Mouse (Mus musculus) kidney, postnatal 25 days (tissue): ENCODE data around the gene Diablo.

Experiments used
- DNase-seq, 2 experiments: peaks; one replicate each; pipeline ENCODE4 v3.0.0; 2021; ENCODE audit warnings: mixed read lengths in 2 of 2

The Diablo gene

DNA sequence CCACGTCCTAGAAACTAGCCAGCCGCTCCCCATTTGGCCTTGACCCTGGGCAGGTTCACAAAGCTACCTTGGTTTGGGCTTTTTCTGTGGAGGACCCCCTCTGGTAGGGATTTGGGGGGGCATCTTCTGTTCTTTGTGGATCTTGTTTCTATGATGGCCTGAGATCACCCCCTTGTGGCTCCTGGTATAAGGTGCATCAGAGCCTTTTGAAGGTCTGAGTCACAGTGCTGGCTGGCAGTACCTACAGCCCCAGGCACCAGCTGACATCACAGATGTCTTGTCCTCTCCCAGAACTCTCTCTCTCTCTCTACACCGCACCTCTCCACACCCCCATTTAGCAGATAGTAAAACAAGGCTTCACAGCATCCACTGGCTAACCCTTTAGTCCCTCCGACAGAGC lies 24.3 kb downstream of the Diablo start:
- peak in 1 of 2 experiments; percentile 28 for DNase-seq

DNA sequence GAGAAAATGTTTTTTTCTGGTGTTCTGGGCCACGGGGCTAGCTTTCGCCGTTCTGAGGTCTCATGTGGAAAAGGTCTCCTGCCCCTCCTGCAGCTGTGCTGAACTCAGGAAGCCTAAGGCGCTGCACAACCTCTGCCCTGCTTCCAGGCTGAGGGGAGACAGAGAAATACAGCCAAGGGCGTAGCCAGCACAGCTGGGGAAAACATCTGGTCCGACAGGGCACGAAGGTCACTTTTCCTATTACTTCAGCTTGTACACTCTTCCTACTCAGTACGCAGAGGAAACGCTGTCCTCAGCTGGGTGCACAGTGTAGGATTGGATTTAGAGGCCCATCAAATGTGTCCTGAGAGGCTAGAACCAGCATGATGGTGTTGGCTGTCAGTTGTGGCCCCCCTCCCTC lies 34.0 kb downstream of the Diablo start:
- DNase-seq: no peak

DNA sequence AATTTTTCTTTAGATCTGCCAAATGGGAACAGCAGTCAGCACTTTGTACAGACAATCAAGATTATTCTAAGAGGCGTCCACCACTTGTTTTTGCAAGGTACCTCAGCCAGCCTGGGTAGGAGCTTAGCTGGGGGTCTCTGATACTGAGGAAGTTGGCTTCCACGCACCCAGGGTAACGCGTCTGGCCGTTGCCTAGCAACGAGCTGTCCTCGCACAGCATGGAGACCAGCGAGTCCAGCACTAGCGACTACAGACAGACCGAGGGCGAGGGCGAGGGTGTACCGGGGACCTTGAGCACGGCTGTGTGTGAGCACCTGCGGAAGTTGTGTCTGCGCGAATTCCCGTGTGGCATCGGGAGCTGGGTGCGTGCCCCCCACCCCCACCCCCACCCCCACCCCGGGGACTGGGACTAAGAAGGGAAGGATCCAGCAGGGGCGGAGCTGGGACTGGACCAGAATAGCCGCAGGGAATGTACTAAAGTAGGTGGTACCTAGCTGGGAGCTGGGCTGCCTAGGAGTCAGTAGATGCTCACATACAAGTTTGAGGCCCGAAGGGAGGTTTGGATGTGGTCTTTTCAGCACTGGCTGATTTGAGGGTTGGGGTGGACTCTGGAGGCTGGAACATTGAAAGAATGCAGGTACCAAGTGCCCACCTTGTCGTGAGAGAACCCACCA lies 34.7 kb downstream of the Diablo start, which contains the start of the genes Lrrc43 and Il31:
TSS of gene Lrrc43 (plus strand) at position 194 of the 674 bp plus-strand sequence.
TSS of gene Il31 (minus strand) at position 378 of the 674 bp plus-strand sequence.
- DNase-seq: no peak

DNA sequence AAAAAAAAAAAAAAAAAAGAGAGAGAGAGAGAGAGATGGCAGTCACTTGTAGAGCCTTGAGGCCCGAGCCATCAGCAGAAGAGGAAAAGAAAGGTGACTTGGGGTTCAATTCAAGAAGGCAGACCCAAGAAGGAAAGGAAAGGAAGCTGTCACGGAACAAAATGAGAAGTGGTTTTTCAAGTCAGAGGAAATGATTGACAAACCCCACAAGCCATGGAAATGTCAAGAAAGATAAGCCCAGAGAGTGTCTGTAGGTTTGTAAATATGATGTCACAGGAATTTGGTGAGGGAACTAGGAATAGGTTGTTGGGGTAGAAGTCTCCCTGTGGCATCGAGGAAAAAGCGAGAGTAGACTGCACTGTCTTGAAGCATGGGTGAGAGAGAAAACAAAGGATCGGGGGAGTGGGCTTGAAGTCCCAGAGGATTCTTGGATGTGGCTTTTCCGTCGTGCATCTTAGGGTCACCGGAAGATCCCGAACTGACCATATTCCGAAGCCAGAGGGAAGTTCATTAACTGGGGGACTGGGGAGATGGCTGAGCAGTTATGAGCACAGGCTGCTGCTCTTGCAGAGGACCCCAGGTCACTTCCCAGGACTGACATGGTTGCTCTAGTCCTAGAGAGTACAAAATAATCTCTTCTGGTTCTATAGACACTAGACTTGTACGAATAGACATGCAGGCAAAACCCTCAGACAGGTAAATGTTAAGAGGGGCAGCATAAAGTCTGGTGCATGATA lies 36.1 kb downstream of the Diablo start:
- no peak for DNase-seq

DNA sequence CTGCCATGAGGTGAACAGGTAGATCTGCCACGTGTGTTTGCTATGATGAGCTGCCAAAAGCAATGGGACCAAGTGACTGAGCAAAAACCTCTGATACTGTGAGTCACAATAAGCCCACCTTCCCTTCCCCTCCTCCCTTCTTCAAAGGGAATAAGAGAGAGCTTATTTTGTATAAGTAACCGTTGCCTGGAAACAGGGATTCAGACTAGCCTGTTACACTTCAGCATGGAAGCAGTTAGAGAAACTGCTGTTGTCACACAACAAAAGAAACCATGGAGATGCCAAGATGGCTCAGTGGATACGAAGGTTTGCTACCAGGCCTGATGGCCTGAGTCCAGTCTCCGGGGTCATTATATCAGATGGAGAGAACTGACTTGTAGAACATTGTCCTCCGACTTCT lies 50.2 kb downstream of the Diablo start:
- DNase-seq: no peak

DNA sequence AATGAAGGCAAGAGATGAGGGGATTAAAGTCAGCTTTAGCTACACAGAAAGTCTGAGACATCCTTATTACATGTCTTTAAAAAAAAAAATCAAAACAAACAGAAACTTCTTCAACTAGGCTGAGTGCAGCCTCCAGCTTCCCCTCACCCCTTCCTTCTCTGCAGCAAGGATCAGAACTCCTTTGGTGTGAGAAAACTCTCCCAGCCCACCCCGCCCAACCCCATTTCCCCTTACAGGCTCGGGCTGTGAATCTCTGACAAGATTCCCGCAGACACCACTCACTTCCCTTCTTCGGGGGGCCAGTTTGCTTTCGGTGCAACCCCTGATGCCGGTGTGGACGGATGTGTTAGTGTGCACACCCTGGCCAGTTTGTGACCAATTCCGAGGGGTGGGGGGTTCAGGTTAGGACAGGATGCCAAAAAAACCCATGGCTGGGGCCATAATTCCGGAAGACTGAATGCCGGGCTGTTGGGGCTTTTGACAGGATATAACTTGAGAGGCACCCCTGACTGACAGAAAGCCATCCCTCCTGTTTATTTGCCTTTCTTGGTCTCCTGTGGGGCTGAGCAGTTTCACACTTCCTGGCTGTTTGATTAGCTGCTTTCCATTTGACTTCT lies 53.1 kb downstream of the Diablo start:
- DNase-seq: no peak

DNA sequence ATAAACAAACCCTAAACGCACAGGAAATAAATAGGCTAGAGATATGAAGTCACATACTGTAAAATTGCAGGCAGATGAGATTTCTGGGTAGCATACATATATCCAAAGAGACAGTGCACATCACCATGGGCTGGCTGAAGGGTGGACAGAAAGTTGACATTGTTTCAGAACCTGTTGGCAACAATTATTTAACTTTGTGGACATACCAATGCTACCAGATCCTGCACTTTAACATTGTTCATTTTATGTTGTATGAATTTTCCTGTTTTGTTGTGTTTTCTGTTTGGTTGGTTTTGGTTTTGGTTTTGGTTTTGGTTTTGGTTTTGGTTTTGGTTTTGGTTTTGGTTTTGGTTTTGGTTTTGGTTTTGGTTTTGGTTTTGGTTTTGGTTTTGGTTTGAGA lies 59.3 kb downstream of the Diablo start:
- DNase-seq: no peak

DNA sequence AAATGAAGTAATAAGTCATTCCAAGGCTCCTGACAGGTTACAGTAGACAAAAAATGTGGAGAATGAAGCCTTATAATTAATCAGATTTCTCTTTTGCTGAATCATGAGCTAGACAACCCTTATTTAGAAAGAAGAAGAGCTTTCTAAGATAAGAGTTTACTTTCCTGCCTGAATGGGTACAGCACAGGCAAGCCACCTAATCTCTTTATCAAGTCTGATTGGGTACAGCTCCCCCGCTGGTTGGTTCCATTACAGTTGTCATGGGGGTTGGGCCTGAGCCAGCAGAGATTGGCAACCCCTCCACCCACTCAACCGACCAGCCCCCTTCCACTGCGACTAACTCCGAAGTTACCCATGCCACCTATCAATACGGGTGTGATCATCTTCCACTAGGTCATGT lies 62.6 kb downstream of the Diablo start:
- DNase-seq: no peak
